Mouse (Mus musculus) thymus, adult 2 months (tissue): ENCODE results near the gene Mesd. TPM values are rescaled to one million over a fixed set of nuclear protein-coding genes. Genes with fewer than 3 reads are reported as not detected.

Experiments used
- DNase-seq: peaks from one replicate; pipeline ENCODE4 v3.0.0; 2021
- H3K27ac ChIP-seq: fragments of 200-500 bp; 2 replicates; pipeline ENCODE4 v1.5.1; 2012; ENCODE audit warnings: low read length, control low read depth; ENCODE audit not compliant: control insufficient read depth, insufficient read depth
- H3K27me3 ChIP-seq: fragments of 200-500 bp; 2 replicates; pipeline ENCODE4 v1.6.1; 2012; ENCODE audit warnings: mild to moderate bottlenecking, low read length, moderate library complexity, mixed read lengths; ENCODE audit not compliant: control insufficient read depth, insufficient read depth
- H3K36me3 ChIP-seq: fragments of 200-500 bp; 2 replicates; pipeline ENCODE4 v1.6.1; 2012; ENCODE audit warnings: mild to moderate bottlenecking, low read length, moderate library complexity; ENCODE audit not compliant: control insufficient read depth, insufficient read depth
- H3K4me1 ChIP-seq: fragments of 200-500 bp; replicated peaks from 2 replicates; pipeline ENCODE4 v1.6.1; 2012; ENCODE audit warnings: low read length; ENCODE audit not compliant: control insufficient read depth, insufficient read depth
- H3K4me3 ChIP-seq: fragments of 200-500 bp; 2 replicates; pipeline ENCODE4 v1.5.1; 2012; ENCODE audit warnings: mild to moderate bottlenecking, low read length, control low read depth, moderate library complexity; ENCODE audit not compliant: control insufficient read depth, insufficient read depth
- CTCF ChIP-seq: fragments of 200-500 bp; IDR thresholded peaks from 2 replicates; pipeline ENCODE4 v1.5.1; 2012; ENCODE audit warnings: mild to moderate bottlenecking, control low read depth, low read length, moderate library complexity, borderline replicate concordance; ENCODE audit not compliant: control insufficient read depth, poor library complexity, insufficient read depth; ENCODE audit errors: extremely low read depth
- POLR2A ChIP-seq: fragments of 200-500 bp; IDR thresholded peaks from 2 replicates; pipeline ENCODE4 v1.6.1; 2012; ENCODE audit warnings: mild to moderate bottlenecking, low read length, control low read depth, moderate library complexity; ENCODE audit not compliant: control insufficient read depth, poor library complexity, insufficient read depth; ENCODE audit errors: extremely low read depth
- WGBS: fragments of 180-500 bp; shearing (Covaris S2); methylation state at CpG from one replicate; pipeline ENCODE4 v1.1.7; 2018; 5-methylcytosine and 5-hydroxymethylcytosine counted together
- polyA plus RNA-seq: library from polyadenylated mRNA; depleted of rRNA; stranded (reverse); fragments of >200 nt; gene quantifications from 2 replicates; pipeline ENCODE4 v1.2.3, GENCODE M21; 2012; rRNA removed

Mesd gene
- 12.2 and 14.2 TPM in 2 replicates for polyA plus RNA-seq

GRCm38 (mm10) chr7:83884021-83884658 is at the start of gene Mesd, which contains the start of gene Tlnrd1:
Gene Mesd, plus strand, starts transcription at chr7:83884466.
Gene Tlnrd1, minus strand, starts transcription at chr7:83884305.
- peaks cover 15% of the 10 kb centered on the region for H3K4me1 ChIP-seq
- under 1% methylated on average over 69 of the region's 69 CpGs for WGBS
- DNase-seq = peak; percentile 85

GRCm38 (mm10) chr7:83838525-83839224 is 45.6 kb upstream of the Mesd start:
- H3K36me3 ChIP-seq = no peaks in the 10 kb centered on the region
- no peaks in the 10 kb centered on the region for H3K27me3 ChIP-seq
- no peak overlapping the region for H3K4me3 ChIP-seq
- no peaks in the 10 kb centered on the region for H3K4me1 ChIP-seq
- TF ChIP-seq POLR2A (no peak), CTCF (no peak)
- no peak overlapping the region for H3K27ac ChIP-seq
- no peak for DNase-seq
- WGBS = 80% methylated on average over 5 of the region's 5 CpGs

More at GRCm38 (mm10) chr7:83884021-83884658, at the start of gene Mesd, which contains the start of gene Tlnrd1:
- TF ChIP-seq POLR2A = peak; percentile 62; the same call in 1 of the 2 replicates
- TF ChIP-seq CTCF = no peak
- H3K27ac ChIP-seq = peak within 1 kb of the TSS; percentile 39; the same call in 1 of the 2 replicates
- peak within 1 kb of the TSS; percentile 72 for H3K4me3 ChIP-seq
- no peaks in the 10 kb centered on the region for H3K27me3 ChIP-seq
- H3K36me3 ChIP-seq = no peaks in the 10 kb centered on the region

GRCm38 (mm10) chr7:83840076-83840475 is 44.2 kb upstream of the Mesd start:
- WGBS = 93% methylated on average over 2 of the region's 2 CpGs
- H3K4me3 ChIP-seq = no peak overlapping the region
- no peaks in the 10 kb centered on the region for H3K36me3 ChIP-seq
- TF ChIP-seq POLR2A (no peak), CTCF (no peak)
- no peaks in the 10 kb centered on the region for H3K4me1 ChIP-seq
- DNase-seq = no peak
- no peaks in the 10 kb centered on the region for H3K27me3 ChIP-seq
- no peak overlapping the region for H3K27ac ChIP-seq

GRCm38 (mm10) chr7:83842486-83843259 is 41.6 kb upstream of the Mesd start:
- Histone ChIP-seq H3K27me3 (no peaks in the 10 kb centered on the region), H3K36me3 (no peaks in the 10 kb centered on the region), H3K4me1 (peaks cover 6% of the 10 kb centered on the region), H3K4me3 (no peak overlapping the region), H3K27ac (no peak overlapping the region)
- DNase-seq = no peak
- 63% methylated on average over 6 of the region's 6 CpGs for WGBS
- TF ChIP-seq POLR2A (no peak), CTCF (no peak)

GRCm38 (mm10) chr7:83844807-83845206 is 39.5 kb upstream of the Mesd start:
- no peak for DNase-seq
- Histone ChIP-seq H3K27ac (no peak overlapping the region), H3K4me1 (peaks cover 6% of the 10 kb centered on the region), H3K36me3 (no peaks in the 10 kb centered on the region), H3K4me3 (no peak overlapping the region), H3K27me3 (no peaks in the 10 kb centered on the region)
- 95% methylated on average over 3 of the region's 3 CpGs for WGBS
- no peak for TF ChIP-seq POLR2A
- no peak for TF ChIP-seq CTCF
